Mouse (Mus musculus): ENCODE measurements around the gene Atg7.

Atg7 gene

GRCm38 (mm10) chr6:114826889-114827288 is 184.0 kb downstream of the Atg7 start:
- no peak for DNase-seq

GRCm38 (mm10) chr6:114829660-114830438 is 187.0 kb downstream of the Atg7 start:
- DNase-seq = no peak

GRCm38 (mm10) chr6:114831807-114832206 is 188.9 kb downstream of the Atg7 start:
- DNase-seq = no peak

- DNase-seq = no peak
Observed at GRCm38 (mm10) chr6:114833058-114833685, 190.3 kb downstream of the Atg7 start.

- DNase-seq = peak; percentile 73 to 84
Observed at GRCm38 (mm10) chr6:114833791-114834346, 191.0 kb downstream of the Atg7 start.

- no peak for DNase-seq
Observed at GRCm38 (mm10) chr6:114835344-114835743, 192.4 kb downstream of the Atg7 start.

GRCm38 (mm10) chr6:114835752-114836151 is 192.9 kb downstream of the Atg7 start:
- no peak for DNase-seq

GRCm38 (mm10) chr6:114836433-114836832 is 193.5 kb downstream of the Atg7 start:
- no peak for DNase-seq

GRCm38 (mm10) chr6:114838872-114839271 is 196.0 kb downstream of the Atg7 start:
- no peak for DNase-seq

- peak in 1 of 2 experiments; percentile 56 for DNase-seq
Observed at GRCm38 (mm10) chr6:114840012-114840411, 197.1 kb downstream of the Atg7 start.

- DNase-seq = no peak
Observed at GRCm38 (mm10) chr6:114842131-114842530, 199.2 kb downstream of the Atg7 start.

GRCm38 (mm10) chr6:114842863-114843262 is 200.0 kb downstream of the Atg7 start:
- no peak for DNase-seq

GRCm38 (mm10) chr6:114846153-114846772 is 203.4 kb downstream of the Atg7 start:
- no peak for DNase-seq

- DNase-seq = no peak
Observed at GRCm38 (mm10) chr6:114847582-114848174, 204.8 kb downstream of the Atg7 start.

GRCm38 (mm10) chr6:114848761-114849160 is 205.9 kb downstream of the Atg7 start:
- DNase-seq = no peak

GRCm38 (mm10) chr6:114849787-114850186 is 206.9 kb downstream of the Atg7 start:
- DNase-seq = no peak

- DNase-seq = no peak
Observed at GRCm38 (mm10) chr6:114851688-114852087, 208.8 kb downstream of the Atg7 start.

- DNase-seq = no peak
Observed at GRCm38 (mm10) chr6:114852739-114853138, 209.8 kb downstream of the Atg7 start.

- no peak for DNase-seq
Observed at GRCm38 (mm10) chr6:114854368-114854767, 211.5 kb downstream of the Atg7 start.

GRCm38 (mm10) chr6:114855644-114856043 is 212.7 kb downstream of the Atg7 start:
- DNase-seq = no peak

- DNase-seq = no peak
Observed at GRCm38 (mm10) chr6:114856501-114856900, 213.6 kb downstream of the Atg7 start.

GRCm38 (mm10) chr6:114857996-114858721 is 215.3 kb downstream of the Atg7 start:
- no peak for DNase-seq

- DNase-seq = no peak
Observed at GRCm38 (mm10) chr6:114858722-114859053, 215.8 kb downstream of the Atg7 start.

All from kidney, postnatal 25 days (tissue).